Mouse (Mus musculus): ENCODE results near the gene C2cd4b. TPM values are rescaled to one million over a fixed set of nuclear protein-coding genes. Genes with fewer than 3 reads are reported as not detected.
"Not testable (repeated sequence)": the region's sequence is repeated elsewhere in the genome, so short reads cannot be mapped to it uniquely, and the experiment has no call there.

C2cd4b gene
- polyA plus RNA-seq, 1 experiment from 2014 or later: 0.95 TPM

DNA sequence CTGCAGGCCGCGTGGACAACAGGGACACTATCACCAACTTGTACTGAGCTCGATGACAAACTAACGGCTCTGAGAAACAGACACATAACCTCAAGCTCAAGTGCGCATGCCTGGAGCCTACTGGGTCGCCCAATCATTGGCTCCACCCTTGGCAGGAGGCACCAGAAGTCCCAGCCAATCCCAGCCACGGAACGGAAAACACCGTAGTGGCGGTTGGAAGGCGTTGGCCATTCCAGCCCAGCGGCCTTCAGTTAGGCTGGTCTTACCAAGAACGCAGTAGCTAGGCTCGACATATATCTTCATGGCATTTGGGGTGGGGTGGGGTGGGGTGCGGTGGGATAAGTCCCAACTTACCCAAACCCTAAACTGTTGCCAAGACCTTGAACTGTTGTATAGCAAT, 25.5 kb upstream of the C2cd4b start:
- no peaks in the 10 kb centered on the region for H3K27me3 ChIP-seq (ENCODE audit: control insufficient read depth, insufficient read depth, low read length)
- no peaks in the 10 kb centered on the region for H3K4me1 ChIP-seq (ENCODE audit: control insufficient read depth, insufficient read depth, low read length)
- H3K9ac ChIP-seq (ENCODE audit: low read length): no peak overlapping the region
- H3K4me3 ChIP-seq (ENCODE audit: low read depth, low read length): no peak overlapping the region
- no peak overlapping the region for H3K4me2 ChIP-seq (ENCODE audit: low read depth)
- no peak for ATAC-seq (ENCODE audit: insufficient read depth, low FRiP score, low TSS enrichment)
- no peaks in the 10 kb centered on the region for H3K9me3 ChIP-seq (ENCODE audit: control insufficient read depth, low read length)
- no peaks in the 10 kb centered on the region for H3K36me3 ChIP-seq (ENCODE audit: control insufficient read depth, insufficient read depth, low read length)
- no peak for DNase-seq (ENCODE audit: low spot score)
- no peak overlapping the region for H3K27ac ChIP-seq (ENCODE audit: low read depth, low read length)
- WGBS: 92% methylated on average over 15 of the region's 15 CpGs

DNA sequence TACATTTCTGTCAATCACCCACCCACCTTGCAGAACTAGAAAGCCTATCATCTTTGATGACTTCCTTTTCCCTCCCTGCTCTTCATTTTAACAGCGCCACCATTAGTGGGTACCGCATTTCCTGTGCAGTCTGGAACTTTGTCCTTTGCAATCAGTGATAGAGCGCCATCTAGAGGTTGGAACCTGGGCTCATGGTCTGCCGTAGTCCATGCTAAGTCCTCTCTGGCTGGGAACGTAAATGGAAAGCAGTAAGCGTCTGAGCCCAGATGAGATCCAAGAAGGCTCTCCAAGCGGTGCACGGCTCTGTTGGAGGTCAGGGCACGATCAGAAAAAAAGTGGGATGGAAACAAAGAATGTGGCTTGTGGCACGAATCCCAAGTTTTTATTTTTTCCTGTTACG, 23.8 kb upstream of the C2cd4b start:
- DNase-seq (ENCODE audit: low spot score) (peak; percentile 42), ATAC-seq (ENCODE audit: insufficient read depth, low FRiP score, low TSS enrichment) (no peak)
- no peak overlapping the region for H3K27ac ChIP-seq (ENCODE audit: low read depth, low read length)
- no peaks in the 10 kb centered on the region for H3K4me1 ChIP-seq (ENCODE audit: control insufficient read depth, insufficient read depth, low read length)
- WGBS: 56% methylated on average over 11 of the region's 11 CpGs
- no peaks in the 10 kb centered on the region for H3K9me3 ChIP-seq (ENCODE audit: control insufficient read depth, low read length)
- H3K36me3 ChIP-seq (ENCODE audit: control insufficient read depth, insufficient read depth, low read length): no peaks in the 10 kb centered on the region
- no peak overlapping the region for H3K9ac ChIP-seq (ENCODE audit: low read length)
- H3K4me3 ChIP-seq (ENCODE audit: low read depth, low read length): no peak overlapping the region
- H3K4me2 ChIP-seq (ENCODE audit: low read depth): no peak overlapping the region
- no peaks in the 10 kb centered on the region for H3K27me3 ChIP-seq (ENCODE audit: control insufficient read depth, insufficient read depth, low read length)

- no peaks in the 10 kb centered on the region for H3K36me3 ChIP-seq (ENCODE audit: control insufficient read depth, insufficient read depth, low read length)
- no peaks in the 10 kb centered on the region for H3K9me3 ChIP-seq (ENCODE audit: control insufficient read depth, low read length)
- ATAC-seq (ENCODE audit: insufficient read depth, low FRiP score, low TSS enrichment) (no peak), DNase-seq (ENCODE audit: low spot score) (no peak)
- H3K4me3 ChIP-seq (ENCODE audit: low read depth, low read length): no peak overlapping the region
- H3K4me2 ChIP-seq (ENCODE audit: low read depth): no peak overlapping the region
- no peak overlapping the region for H3K9ac ChIP-seq (ENCODE audit: low read length)
- 96% methylated on average over 2 of the region's 2 CpGs for WGBS
- no peaks in the 10 kb centered on the region for H3K4me1 ChIP-seq (ENCODE audit: control insufficient read depth, insufficient read depth, low read length)
- no peaks in the 10 kb centered on the region for H3K27me3 ChIP-seq (ENCODE audit: control insufficient read depth, insufficient read depth, low read length)
- no peak overlapping the region for H3K27ac ChIP-seq (ENCODE audit: low read depth, low read length)
Measured at GRCm38 (mm10) chr9:67741256-67741655, 18.0 kb upstream of the C2cd4b start.

GRCm38 (mm10) chr9:67753411-67754182, 5.6 kb upstream of the C2cd4b start:
- WGBS: 84% methylated on average over 16 of the region's 16 CpGs
- Histone ChIP-seq H3K4me3 (ENCODE audit: low read depth, low read length) (no peak overlapping the region), H3K27ac (ENCODE audit: low read depth, low read length) (no peak overlapping the region), H3K27me3 (ENCODE audit: control insufficient read depth, insufficient read depth, low read length) (0 out of 2 replicates have a peak, but pooled peaks cover 2% of the 10 kb centered on the region), H3K4me2 (ENCODE audit: low read depth) (no peak overlapping the region), H3K9ac (ENCODE audit: low read length) (no peak overlapping the region), H3K9me3 (ENCODE audit: control insufficient read depth, low read length) (no peaks in the 10 kb centered on the region), H3K36me3 (ENCODE audit: control insufficient read depth, insufficient read depth, low read length) (no peaks in the 10 kb centered on the region), H3K4me1 (ENCODE audit: control insufficient read depth, insufficient read depth, low read length) (no peaks in the 10 kb centered on the region)
- DNase-seq (ENCODE audit: low spot score): no peak
- ATAC-seq (ENCODE audit: insufficient read depth, low FRiP score, low TSS enrichment): no peak

- H3K27me3 ChIP-seq (ENCODE audit: control insufficient read depth, insufficient read depth, low read length): peaks cover 12% of the 10 kb centered on the region
- WGBS: 80% methylated on average over 3 of the region's 3 CpGs
- DNase-seq (ENCODE audit: low spot score) (no peak), ATAC-seq (ENCODE audit: insufficient read depth, low FRiP score, low TSS enrichment) (no peak)
- H3K9ac ChIP-seq (ENCODE audit: low read length): no peak overlapping the region
- no peak overlapping the region for H3K4me2 ChIP-seq (ENCODE audit: low read depth)
- no peaks in the 10 kb centered on the region for H3K36me3 ChIP-seq (ENCODE audit: control insufficient read depth, insufficient read depth, low read length)
- H3K9me3 ChIP-seq (ENCODE audit: control insufficient read depth, low read length): no peaks in the 10 kb centered on the region
- H3K4me3 ChIP-seq (ENCODE audit: low read depth, low read length): no peak overlapping the region
- no peak overlapping the region for H3K27ac ChIP-seq (ENCODE audit: low read depth, low read length)
- H3K4me1 ChIP-seq (ENCODE audit: control insufficient read depth, insufficient read depth, low read length): 0 out of 2 replicates have a peak, but pooled peaks cover 4% of the 10 kb centered on the region
Measured at GRCm38 (mm10) chr9:67754713-67755112, 4.5 kb upstream of the C2cd4b start.

DNA sequence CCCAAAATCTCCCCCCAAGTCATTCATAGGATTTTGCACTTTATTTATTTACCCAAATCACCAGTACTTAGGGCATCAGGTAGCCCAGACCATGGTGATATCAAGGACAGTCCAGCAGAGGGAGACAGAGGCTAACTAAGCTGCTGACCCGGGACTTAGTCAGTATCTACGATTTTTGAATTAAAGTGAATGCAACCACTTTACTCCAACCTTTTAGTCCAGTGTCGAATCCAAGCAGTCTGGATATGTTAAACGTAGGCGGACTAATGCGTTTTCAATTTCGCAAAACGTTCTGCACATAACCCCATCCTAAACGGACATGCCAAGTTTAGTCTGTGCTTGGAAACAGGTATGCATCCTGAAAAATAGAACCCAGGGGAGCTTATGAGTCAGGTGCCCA, 551 bp upstream of the C2cd4b start:
- DNase-seq (ENCODE audit: low spot score) (peak; percentile 68), ATAC-seq (ENCODE audit: insufficient read depth, low FRiP score, low TSS enrichment) (no peak)
- H3K4me1 ChIP-seq (ENCODE audit: control insufficient read depth, insufficient read depth, low read length): 0 out of 2 replicates have a peak, but pooled peaks cover 8% of the 10 kb centered on the region
- peak overlapping the region; percentile 60; the same call in 1 of the 2 replicates for H3K4me3 ChIP-seq (ENCODE audit: low read depth, low read length)
- peak overlapping the region; percentile 90 for H3K4me2 ChIP-seq (ENCODE audit: low read depth)
- 6% methylated on average over 9 of the region's 9 CpGs for WGBS
- H3K36me3 ChIP-seq (ENCODE audit: control insufficient read depth, insufficient read depth, low read length): no peaks in the 10 kb centered on the region
- no peak overlapping the region for H3K9ac ChIP-seq (ENCODE audit: low read length)
- H3K27me3 ChIP-seq (ENCODE audit: control insufficient read depth, insufficient read depth, low read length): peaks cover 16% of the 10 kb centered on the region
- no peaks in the 10 kb centered on the region for H3K9me3 ChIP-seq (ENCODE audit: control insufficient read depth, low read length)
- no peak overlapping the region for H3K27ac ChIP-seq (ENCODE audit: low read depth, low read length)

DNA sequence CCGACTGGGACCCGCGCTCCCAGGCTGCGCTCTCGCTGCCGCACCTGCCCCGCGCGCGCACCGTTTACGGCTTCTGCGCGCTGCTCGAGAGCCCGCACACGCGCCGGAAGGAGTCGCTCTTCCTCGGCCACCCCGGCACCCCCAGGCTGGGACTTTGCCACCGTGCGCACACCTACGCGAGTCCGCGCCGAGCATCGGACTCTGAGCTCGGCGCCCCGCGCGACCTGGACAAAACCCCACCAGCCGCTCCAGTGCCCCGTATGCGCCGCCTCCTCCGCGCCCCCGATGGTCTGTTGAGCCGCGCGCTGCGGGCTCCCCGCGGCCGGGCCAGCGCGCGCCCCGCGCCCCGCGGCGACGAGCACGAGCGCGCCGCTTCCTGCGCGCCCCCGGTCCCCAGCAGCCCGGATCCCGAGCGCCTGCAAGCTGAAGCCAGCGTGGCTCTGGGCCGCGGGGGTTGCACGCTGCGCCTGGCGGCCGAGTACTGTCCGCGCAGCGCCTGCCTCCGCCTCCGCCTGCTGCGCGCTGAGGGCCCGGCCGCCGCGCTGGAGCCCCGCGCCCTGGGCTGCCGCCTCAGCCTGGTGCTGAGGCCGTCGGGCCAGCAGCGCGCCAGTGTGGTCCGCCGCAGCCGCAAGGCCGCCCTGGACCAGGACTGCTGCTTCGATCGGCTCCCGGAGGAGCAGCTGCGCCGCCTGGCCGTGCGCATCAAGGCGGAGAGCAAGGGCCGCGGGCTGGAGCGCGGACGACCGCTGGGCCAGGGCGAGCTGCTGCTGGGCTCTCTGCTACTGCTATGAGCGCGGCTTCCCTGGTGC, 923 bp downstream of the C2cd4b start:
- not testable (repeated sequence) for H3K36me3 ChIP-seq (ENCODE audit: control insufficient read depth, insufficient read depth, low read length)

GRCm38 (mm10) chr9:67760991-67761390, 1.8 kb downstream of the C2cd4b start:
- WGBS: 65% methylated on average over 6 of the region's 6 CpGs
- 0 out of 2 replicates have a peak, but pooled peaks cover 8% of the 10 kb centered on the region for H3K4me1 ChIP-seq (ENCODE audit: control insufficient read depth, insufficient read depth, low read length)
- peak overlapping the region; percentile 70; the same call in 1 of the 2 replicates for H3K9ac ChIP-seq (ENCODE audit: low read length)
- no peak for DNase-seq (ENCODE audit: low spot score)
- no peaks in the 10 kb centered on the region for H3K36me3 ChIP-seq (ENCODE audit: control insufficient read depth, insufficient read depth, low read length)
- ATAC-seq (ENCODE audit: insufficient read depth, low FRiP score, low TSS enrichment): no peak
- H3K4me3 ChIP-seq (ENCODE audit: low read depth, low read length): peak overlapping the region; percentile 60
- H3K27me3 ChIP-seq (ENCODE audit: control insufficient read depth, insufficient read depth, low read length): peaks cover 16% of the 10 kb centered on the region
- peak overlapping the region; percentile 90 for H3K4me2 ChIP-seq (ENCODE audit: low read depth)
- no peak overlapping the region for H3K27ac ChIP-seq (ENCODE audit: low read depth, low read length)
- H3K9me3 ChIP-seq (ENCODE audit: control insufficient read depth, low read length): no peaks in the 10 kb centered on the region

More for the DNA sequence above, 923 bp downstream of the C2cd4b start:
- DNase-seq (ENCODE audit: low spot score) (peak; percentile 74), ATAC-seq (ENCODE audit: insufficient read depth, low FRiP score, low TSS enrichment) (peak; percentile 88)
- H3K4me1 ChIP-seq (ENCODE audit: control insufficient read depth, insufficient read depth, low read length); H3K27ac ChIP-seq (ENCODE audit: low read depth, low read length); H3K9me3 ChIP-seq (ENCODE audit: control insufficient read depth, low read length): not testable (repeated sequence)
- H3K9ac ChIP-seq (ENCODE audit: low read length): peak overlapping the region; percentile 70
- H3K4me3 ChIP-seq (ENCODE audit: low read depth, low read length): peak overlapping the region; percentile 60
- H3K27me3 ChIP-seq (ENCODE audit: control insufficient read depth, insufficient read depth, low read length): peaks cover 16% of the 10 kb centered on the region
- H3K4me2 ChIP-seq (ENCODE audit: low read depth): peak overlapping the region; percentile 90
- under 1% methylated on average over 111 of the region's 114 CpGs for WGBS

Data from neural tube, embryonic 11.5 days (tissue).